Mouse (Mus musculus): ENCODE measurements around the gene Ireb2. TPM values are rescaled to one million over a fixed set of nuclear protein-coding genes. Genes with fewer than 3 reads are reported as not detected.
"Not testable (repeated sequence)": the region's sequence is repeated elsewhere in the genome, so short reads cannot be mapped to it uniquely, and the experiment has no call there.

The Ireb2 gene
- 9.7 and 9.9 TPM in 2 replicates for polyA plus RNA-seq (2015; fragmentation: Nextera tagmentation; extraction: Ambion mirVana)

DNA sequence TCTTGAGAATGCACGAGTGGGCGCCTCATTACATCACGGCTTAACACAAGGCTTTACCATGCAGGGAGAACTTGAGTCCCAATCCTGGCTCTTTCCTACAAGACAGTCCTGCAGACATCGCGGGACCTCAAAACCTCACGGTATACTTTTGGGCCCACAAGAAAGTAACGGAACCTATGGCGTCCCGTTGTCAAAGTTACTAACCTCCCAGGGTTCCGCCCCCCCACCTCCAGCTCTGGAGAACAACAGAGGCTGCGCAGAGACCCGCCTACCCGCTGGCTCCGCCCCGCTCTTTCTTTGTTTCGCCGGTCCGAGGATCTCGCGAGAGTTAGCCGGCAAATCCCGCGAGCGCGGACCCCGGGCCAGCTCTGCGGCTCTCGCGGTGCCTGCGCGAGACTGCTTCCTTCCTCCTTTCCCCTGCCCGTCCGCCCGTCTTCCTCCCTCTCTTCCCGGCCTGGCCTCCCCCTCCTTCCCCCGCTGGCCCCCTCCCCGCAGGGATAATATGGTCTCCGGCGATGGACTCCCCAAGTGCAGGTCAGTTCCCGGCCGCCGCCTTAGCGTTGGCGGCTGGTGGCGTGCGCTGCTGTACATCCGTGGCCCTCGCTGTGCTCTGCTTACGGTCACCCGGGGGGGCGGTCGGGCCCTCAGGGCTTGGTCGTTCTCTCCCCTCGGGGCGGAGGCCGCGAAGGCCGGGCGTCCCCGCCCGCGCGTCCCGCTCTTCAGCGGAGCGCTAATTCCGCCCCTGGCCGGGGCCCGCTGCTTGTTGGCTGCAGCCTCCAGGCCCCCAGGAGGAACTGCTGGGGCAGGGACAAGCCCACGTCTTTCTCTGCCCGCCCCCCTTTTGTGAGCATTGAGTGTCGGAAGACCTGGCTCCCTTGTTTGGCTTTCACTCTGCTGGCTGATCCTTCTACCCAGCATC, at the start of gene Ireb2:
Gene Ireb2 (plus strand): TSS at position 427 of the 919 bp plus-strand sequence.
- Histone ChIP-seq H3K27me3 (ENCODE audit: control insufficient read depth, insufficient read depth, low read depth, low read length) (no peaks in the 10 kb centered on the region), H3K27ac (ENCODE audit: low read length) (peak within 1 kb of the TSS; percentile 95), H3K9me3 (replicated peaks; ENCODE audit: control insufficient read depth, low read length) (no peaks in the 10 kb centered on the region), H3K9ac (ENCODE audit: low read depth, low read length) (peak within 1 kb of the TSS; percentile 99), H3K4me1 (ENCODE audit: control insufficient read depth, low read depth, low read length) (peaks cover 13% of the 10 kb centered on the region), H3K4me2 (ENCODE audit: low read depth, low read length) (peak within 1 kb of the TSS; percentile 72), H3K4me3 (ENCODE audit: low read depth, low read length) (peak within 1 kb of the TSS; percentile 99), H3K36me3 (ENCODE audit: control insufficient read depth, insufficient read depth) (peaks cover 14% of the 10 kb centered on the region)
- peak; percentile 94 for ATAC-seq (ENCODE audit: low read depth)
- WGBS (ENCODE audit: insufficient replicate concordance), result under 1% methylated on average over 70 of the region's 72 CpGs

GRCm38 (mm10) chr9:54816508-54817201, 46.9 kb upstream of the Ireb2 start:
- Histone ChIP-seq H3K36me3 (ENCODE audit: control insufficient read depth, insufficient read depth) (no peaks in the 10 kb centered on the region), H3K9me3 (replicated peaks; ENCODE audit: control insufficient read depth, low read length) (no peaks in the 10 kb centered on the region), H3K27ac (ENCODE audit: low read length) (no peak overlapping the region), H3K9ac (ENCODE audit: low read depth, low read length) (no peak overlapping the region), H3K4me3 (ENCODE audit: low read depth, low read length) (no peak overlapping the region), H3K4me1 (ENCODE audit: control insufficient read depth, low read depth, low read length) (no peaks in the 10 kb centered on the region), H3K27me3 (ENCODE audit: control insufficient read depth, insufficient read depth, low read depth, low read length) (no peaks in the 10 kb centered on the region), H3K4me2 (ENCODE audit: low read depth, low read length) (no peak overlapping the region)
- ATAC-seq (ENCODE audit: low read depth), result no peak
- 65% methylated on average over 10 of the region's 10 CpGs for WGBS (ENCODE audit: insufficient replicate concordance)

GRCm38 (mm10) chr9:54821442-54822100, 42.0 kb upstream of the Ireb2 start:
- Histone ChIP-seq H3K36me3 (ENCODE audit: control insufficient read depth, insufficient read depth) (no peaks in the 10 kb centered on the region), H3K27ac (ENCODE audit: low read length) (no peak overlapping the region)
- 55% methylated on average over 5 of the region's 5 CpGs for WGBS (ENCODE audit: insufficient replicate concordance)

DNA sequence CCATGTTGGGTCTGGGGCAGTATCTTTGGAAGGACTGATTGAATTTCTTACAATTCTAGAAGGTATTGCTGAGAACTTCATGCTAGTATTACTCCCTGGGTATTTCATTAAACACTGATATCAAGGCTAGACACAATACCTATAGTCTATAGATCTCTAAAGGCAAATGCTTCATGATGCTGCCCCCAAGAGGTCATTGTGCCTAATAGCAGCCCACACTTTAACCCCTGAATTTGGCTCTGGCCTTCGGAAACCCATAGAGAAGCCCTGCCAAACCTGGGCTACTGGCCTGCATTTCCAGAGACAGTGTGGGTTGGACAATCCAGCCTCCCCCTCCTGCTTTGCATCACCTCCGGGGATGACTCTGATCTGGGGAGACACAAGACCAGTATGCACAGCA, 33.8 kb upstream of the Ireb2 start:
- H3K4me1 ChIP-seq (ENCODE audit: control insufficient read depth, low read depth, low read length), result no peaks in the 10 kb centered on the region
- ATAC-seq (ENCODE audit: low read depth), result no peak

More at GRCm38 (mm10) chr9:54821442-54822100, 42.0 kb upstream of the Ireb2 start:
- H3K4me1 ChIP-seq (ENCODE audit: control insufficient read depth, low read depth, low read length), result no peaks in the 10 kb centered on the region
- no peaks in the 10 kb centered on the region for H3K9me3 ChIP-seq (replicated peaks; ENCODE audit: control insufficient read depth, low read length)
- no peak for ATAC-seq (ENCODE audit: low read depth)
- H3K9ac ChIP-seq (ENCODE audit: low read depth, low read length), result no peak overlapping the region
- H3K27me3 ChIP-seq (ENCODE audit: control insufficient read depth, insufficient read depth, low read depth, low read length), result no peaks in the 10 kb centered on the region
- no peak overlapping the region for H3K4me2 ChIP-seq (ENCODE audit: low read depth, low read length)
- no peak overlapping the region for H3K4me3 ChIP-seq (ENCODE audit: low read depth, low read length)

GRCm38 (mm10) chr9:54830624-54831023, 33.0 kb upstream of the Ireb2 start:
- Histone ChIP-seq H3K9me3 (replicated peaks; ENCODE audit: control insufficient read depth, low read length) (no peaks in the 10 kb centered on the region), H3K9ac (ENCODE audit: low read depth, low read length) (no peak overlapping the region), H3K36me3 (ENCODE audit: control insufficient read depth, insufficient read depth) (no peaks in the 10 kb centered on the region), H3K4me1 (ENCODE audit: control insufficient read depth, low read depth, low read length) (no peaks in the 10 kb centered on the region), H3K27me3 (ENCODE audit: control insufficient read depth, insufficient read depth, low read depth, low read length) (no peaks in the 10 kb centered on the region), H3K4me3 (ENCODE audit: low read depth, low read length) (no peak overlapping the region), H3K27ac (ENCODE audit: low read length) (no peak overlapping the region), H3K4me2 (ENCODE audit: low read depth, low read length) (no peak overlapping the region)
- ATAC-seq (ENCODE audit: low read depth), result no peak
- 41% methylated on average over 3 of the region's 3 CpGs for WGBS (ENCODE audit: insufficient replicate concordance)

More for the DNA sequence above, 33.8 kb upstream of the Ireb2 start:
- 26% methylated on average over 2 of the region's 2 CpGs for WGBS (ENCODE audit: insufficient replicate concordance)
- Histone ChIP-seq H3K27ac (ENCODE audit: low read length) (no peak overlapping the region), H3K9me3 (replicated peaks; ENCODE audit: control insufficient read depth, low read length) (no peaks in the 10 kb centered on the region), H3K9ac (ENCODE audit: low read depth, low read length) (no peak overlapping the region), H3K36me3 (ENCODE audit: control insufficient read depth, insufficient read depth) (no peaks in the 10 kb centered on the region), H3K27me3 (ENCODE audit: control insufficient read depth, insufficient read depth, low read depth, low read length) (no peaks in the 10 kb centered on the region), H3K4me3 (ENCODE audit: low read depth, low read length) (no peak overlapping the region), H3K4me2 (ENCODE audit: low read depth, low read length) (no peak overlapping the region)

GRCm38 (mm10) chr9:54833831-54834230, 29.8 kb upstream of the Ireb2 start:
- no peaks in the 10 kb centered on the region for H3K36me3 ChIP-seq (ENCODE audit: control insufficient read depth, insufficient read depth)
- H3K9me3 ChIP-seq (replicated peaks; ENCODE audit: control insufficient read depth, low read length), result no peaks in the 10 kb centered on the region
- H3K4me3 ChIP-seq (ENCODE audit: low read depth, low read length), result no peak overlapping the region
- H3K4me1 ChIP-seq (ENCODE audit: control insufficient read depth, low read depth, low read length), result no peaks in the 10 kb centered on the region
- no peak overlapping the region for H3K27ac ChIP-seq (ENCODE audit: low read length)
- H3K4me2 ChIP-seq (ENCODE audit: low read depth, low read length), result no peak overlapping the region
- H3K27me3 ChIP-seq (ENCODE audit: control insufficient read depth, insufficient read depth, low read depth, low read length), result no peaks in the 10 kb centered on the region
- ATAC-seq (ENCODE audit: low read depth), result no peak
- WGBS (ENCODE audit: insufficient replicate concordance), result 27% methylated on average over 1 of the region's 1 CpGs
- no peak overlapping the region for H3K9ac ChIP-seq (ENCODE audit: low read depth, low read length)

GRCm38 (mm10) chr9:54835951-54836717, 27.5 kb upstream of the Ireb2 start:
- not testable (repeated sequence) for ATAC-seq (ENCODE audit: low read depth); H3K4me3 ChIP-seq (ENCODE audit: low read depth, low read length); H3K36me3 ChIP-seq (ENCODE audit: control insufficient read depth, insufficient read depth); H3K9me3 ChIP-seq (replicated peaks; ENCODE audit: control insufficient read depth, low read length); H3K9ac ChIP-seq (ENCODE audit: low read depth, low read length); H3K4me1 ChIP-seq (ENCODE audit: control insufficient read depth, low read depth, low read length); H3K27ac ChIP-seq (ENCODE audit: low read length); H3K27me3 ChIP-seq (ENCODE audit: control insufficient read depth, insufficient read depth, low read depth, low read length); H3K4me2 ChIP-seq (ENCODE audit: low read depth, low read length)
- WGBS (ENCODE audit: insufficient replicate concordance), result 62% methylated on average over 6 of the region's 6 CpGs

GRCm38 (mm10) chr9:54837835-54838234, 25.8 kb upstream of the Ireb2 start:
- no peak for ATAC-seq (ENCODE audit: low read depth)
- Histone ChIP-seq H3K4me3 (ENCODE audit: low read depth, low read length) (no peak overlapping the region), H3K36me3 (ENCODE audit: control insufficient read depth, insufficient read depth) (no peaks in the 10 kb centered on the region), H3K27me3 (ENCODE audit: control insufficient read depth, insufficient read depth, low read depth, low read length) (no peaks in the 10 kb centered on the region), H3K4me1 (ENCODE audit: control insufficient read depth, low read depth, low read length) (no peaks in the 10 kb centered on the region), H3K4me2 (ENCODE audit: low read depth, low read length) (no peak overlapping the region), H3K27ac (ENCODE audit: low read length) (no peak overlapping the region), H3K9me3 (replicated peaks; ENCODE audit: control insufficient read depth, low read length) (no peaks in the 10 kb centered on the region), H3K9ac (ENCODE audit: low read depth, low read length) (no peak overlapping the region)
- 67% methylated on average over 7 of the region's 7 CpGs for WGBS (ENCODE audit: insufficient replicate concordance)

Measured in liver, embryonic 16.5 days (tissue).